ENCODE assay signal across 10 mouse cellular contexts in genomic region chr7:98415550-98415949, GRCm38 (mm10). TPM values are rescaled to one million over a fixed set of nuclear protein-coding genes. Genes with fewer than 3 reads are reported as not detected.
A peak's percentile ranks its signal among the peaks of the same experiment; 100 is the strongest.
DNase-seq lines count a peak whose midpoint lies in the region; ATAC-seq and TF ChIP-seq lines count a peak whose summit lies in the region.
"Had no signal": no experiment of that assay in that cellular context is flagged by ENCODE, and none has a peak within 500 bp of the region (broad histone marks: within the 10 kb centered on the region; RNA-seq: fewer than 3 reads in every experiment).

No protein-coding gene starts in this region.

- intact Hi-C loops in left cerebral cortex, postnatal 4 days (cut with DNase I) = no loop called here

- H3K27me3 ChIP-seq in CH12.LX (replicated peaks) = no peaks in the 10 kb centered on the region
- H3K27me3 ChIP-seq in liver, embryonic 16.5 days (ENCODE audit: control insufficient read depth, insufficient read depth, low read depth, low read length) = no peaks in the 10 kb centered on the region
- no peaks in the 10 kb centered on the region for H3K27me3 ChIP-seq in kidney, adult 2 months (replicated peaks; ENCODE audit: control insufficient read depth, insufficient read depth, low read length)

- ATAC-seq in liver, embryonic 16.5 days (ENCODE audit: low read depth) = 0 out of 2 replicates have a peak, but pooled peaks have one; percentile 13
- ATAC-seq: forebrain, embryonic 16.5 days had no signal

- peak; percentile 33 for DNase-seq in 416B (ENCODE audit: low read depth)
- peak; percentile 64 for DNase-seq in CH12.LX (ENCODE audit: extremely low read depth)
- peak; percentile 38 for DNase-seq in forelimb bud, embryonic 11.5 days (ENCODE audit: low read depth, low spot score)
- no peak for DNase-seq in kidney, adult 2 months
- no peak for DNase-seq in left cerebral cortex, postnatal 4 days
- DNase-seq in ovary, postnatal 14 days (ENCODE audit: low spot score) = no peak
- DNase-seq: thymus, adult 18-20 months had no signal

- in situ Hi-C loops in CH12.LX (cut with MboI; ENCODE audit: low pct_ligation_motif_present, low pct_unique_long_range_greater_than_20kb, low sequenced_read_pairs) = no loop called here

- TF ChIP-seq RAD21 in CH12.LX (IDR thresholded peaks at IDR 0.05; ENCODE audit: low read depth, low read length) = no peak

- 7% methylated on average over 3 of the region's 3 CpGs for WGBS in liver, embryonic 16.5 days (ENCODE audit: insufficient replicate concordance)
- WGBS in kidney, adult 2 months = 58% methylated on average over 3 of the region's 3 CpGs

- peak; percentile 52 for TF ChIP-seq EP300 in CH12.LX (IDR thresholded peaks at IDR 0.05; ENCODE audit: low read length)

- H3K36me3 ChIP-seq in CH12.LX (replicated peaks in 1 of 2; ENCODE audit: control insufficient read depth in 1 of 2, insufficient read depth in 1 of 2, low read length in 1 of 2) = no peaks in the 10 kb centered on the region
- no peaks in the 10 kb centered on the region for H3K36me3 ChIP-seq in liver, embryonic 16.5 days (ENCODE audit: control insufficient read depth, insufficient read depth)
- H3K36me3 ChIP-seq in kidney, adult 2 months (ENCODE audit: control insufficient read depth, insufficient read depth, low read length) = no peaks in the 10 kb centered on the region

- dilution Hi-C loops in CH12.LX (cut with MboI; ENCODE audit: extremely low pct_ligation_motif_present, extremely low pct_unique_long_range_greater_than_20kb, low sequenced_read_pairs) = no loop called here

- no peaks in the 10 kb centered on the region for H3K79me2 ChIP-seq in CH12.LX (replicated peaks; ENCODE audit: control insufficient read depth, extremely low read depth, insufficient read depth, poor library complexity, severe bottlenecking)

- no peak overlapping the region for H3K27ac ChIP-seq in CH12.LX (ENCODE audit: insufficient read depth, low read depth)
- H3K27ac ChIP-seq in liver, embryonic 16.5 days (ENCODE audit: low read length) = no peak overlapping the region
- no peak overlapping the region for H3K27ac ChIP-seq in kidney, adult 2 months (ENCODE audit: insufficient read depth, low read depth, low read length)

- H3K4me1 ChIP-seq in CH12.LX (ENCODE audit: control insufficient read depth in 1 of 2, insufficient read depth in 2 of 2) = peaks cover 10 to 27% of the 10 kb centered on the region in 2 experiments; a peak in 3 of 4 replicates
- no peaks in the 10 kb centered on the region; the same call in 1 of the 2 replicates for H3K4me1 ChIP-seq in liver, embryonic 16.5 days (ENCODE audit: control insufficient read depth, low read depth, low read length)
- peaks cover 4% of the 10 kb centered on the region; the same call in 1 of the 2 replicates for H3K4me1 ChIP-seq in kidney, adult 2 months (ENCODE audit: control insufficient read depth, insufficient read depth, low read length)

- no peaks in the 10 kb centered on the region for H3K9me3 ChIP-seq in CH12.LX (replicated peaks; ENCODE audit: low read length)
- H3K9me3 ChIP-seq in liver, embryonic 16.5 days (replicated peaks; ENCODE audit: control insufficient read depth, low read length) = no peaks in the 10 kb centered on the region

- H3K4me3 ChIP-seq in CH12.LX (replicated peaks in 1 of 3; ENCODE audit: low read depth in 2 of 3, low read length in 2 of 3, poor library complexity in 1 of 3) = no peak overlapping the region
- no peak overlapping the region for H3K4me3 ChIP-seq in liver, embryonic 16.5 days (ENCODE audit: low read depth, low read length)
- no peak overlapping the region for H3K4me3 ChIP-seq in kidney, adult 2 months (ENCODE audit: insufficient read depth, low read depth, low read length)

- no peak overlapping the region for H3K9ac ChIP-seq in CH12.LX (ENCODE audit: insufficient read depth, low read depth)
- H3K9ac ChIP-seq in liver, embryonic 16.5 days (ENCODE audit: low read depth, low read length) = no peak overlapping the region

- no peak for TF ChIP-seq POLR2A in CH12.LX (IDR thresholded peaks at IDR 0.05; ENCODE audit: low read depth, low read length)
- TF ChIP-seq POLR2A in kidney, adult 2 months (IDR thresholded peaks at IDR 0.05; ENCODE audit: low read depth, low read length) = no peak

- no peak for TF ChIP-seq CTCF in CH12.LX (conservative IDR thresholded peaks at IDR 0.05 in 1 of 2, IDR thresholded peaks at IDR 0.05 in 1 of 2; ENCODE audit: low read depth in 2 of 2, low read length in 2 of 2)
- no peak for TF ChIP-seq CTCF in kidney, adult 2 months (conservative IDR thresholded peaks at IDR 0.05; ENCODE audit: insufficient read depth, insufficient read length, low read depth, low read length)

- H3K4me2 ChIP-seq in CH12.LX (ENCODE audit: insufficient read depth, low read depth, poor library complexity, severe bottlenecking) = no peak overlapping the region
- H3K4me2 ChIP-seq in liver, embryonic 16.5 days (ENCODE audit: low read depth, low read length) = no peak overlapping the region

TF ChIP-seq in CH12.LX, 34 proteins besides CTCF, POLR2A, EP300 and RAD21:
- no peak for TF ChIP-seq CHD2 (IDR thresholded peaks at IDR 0.05; ENCODE audit: low read length)
- TF ChIP-seq MAX (IDR thresholded peaks at IDR 0.05; ENCODE audit: low read length) = peak; percentile 83
- no peak for TF ChIP-seq MYC (IDR thresholded peaks at IDR 0.05; ENCODE audit: low read depth, low read length)
- peak; percentile 27; the same call in 1 of the 2 replicates for TF ChIP-seq BHLHE40 (IDR thresholded peaks at IDR 0.05; ENCODE audit: low read depth, low read length)
- no peak for TF ChIP-seq UBTF (IDR thresholded peaks at IDR 0.05; ENCODE audit: low read depth, low read length)
- peak; percentile 64 for TF ChIP-seq ELF1 (IDR thresholded peaks at IDR 0.05; ENCODE audit: low read depth, low read length)
- peak; percentile 60 for TF ChIP-seq IRF4 (IDR thresholded peaks at IDR 0.05; ENCODE audit: low read depth, low read length)
- no peak for TF ChIP-seq ZKSCAN1 (IDR thresholded peaks at IDR 0.05; ENCODE audit: borderline replicate concordance, low read depth, low read length)
- no peak for TF ChIP-seq POLR2AphosphoS2 (IDR thresholded peaks at IDR 0.05; ENCODE audit: low read depth, low read length)
- TF ChIP-seq PAX5 (IDR thresholded peaks at IDR 0.05; ENCODE audit: low read length) = no peak
- TF ChIP-seq NELFE (IDR thresholded peaks at IDR 0.05; ENCODE audit: low read depth, low read length) = no peak
- no peak for TF ChIP-seq SMC3 (IDR thresholded peaks at IDR 0.05; ENCODE audit: low read depth, low read length)
- no peak for TF ChIP-seq RCOR1 (conservative IDR thresholded peaks at IDR 0.05; ENCODE audit: low read depth, low read length)
- no peak for TF ChIP-seq MAFK (IDR thresholded peaks at IDR 0.05; ENCODE audit: insufficient replicate concordance, low read length)
- TF ChIP-seq TBP (conservative IDR thresholded peaks at IDR 0.05; ENCODE audit: low read depth, low read length) = no peak
- TF ChIP-seq CHD1 (IDR thresholded peaks at IDR 0.05; ENCODE audit: low read depth, low read length) = no peak
- TF ChIP-seq KAT2A (IDR thresholded peaks at IDR 0.05; ENCODE audit: insufficient replicate concordance, low read length) = no peak
- no peak for TF ChIP-seq ETS1 (conservative IDR thresholded peaks at IDR 0.05; ENCODE audit: low read depth, low read length)
- TF ChIP-seq MEF2A (IDR thresholded peaks at IDR 0.05; ENCODE audit: borderline replicate concordance, low read depth, low read length) = no peak
- TF ChIP-seq SIN3A (IDR thresholded peaks at IDR 0.05; ENCODE audit: low read length) = no peak
- no peak for TF ChIP-seq TCF12 (IDR thresholded peaks at IDR 0.05; ENCODE audit: low read depth, low read length)
- no peak for TF ChIP-seq JUND (conservative IDR thresholded peaks at IDR 0.05; ENCODE audit: low read depth, low read length)
- TF ChIP-seq HCFC1 (IDR thresholded peaks at IDR 0.05; ENCODE audit: low read depth, low read length) = no peak
- no peak for TF ChIP-seq ZNF384 (IDR thresholded peaks at IDR 0.05; ENCODE audit: low read depth, low read length)
- no peak for TF ChIP-seq E2F4 (IDR thresholded peaks at IDR 0.05; ENCODE audit: insufficient replicate concordance, low read depth, low read length)
- no peak for TF ChIP-seq JUN (IDR thresholded peaks at IDR 0.05; ENCODE audit: insufficient read depth, low read depth, low read length)
- TF ChIP-seq USF1 (IDR thresholded peaks at IDR 0.05; ENCODE audit: low read depth, low read length) = no peak
- no peak for TF ChIP-seq MAZ (IDR thresholded peaks at IDR 0.05; ENCODE audit: low read depth, low read length)
- TF ChIP-seq MXI1 (IDR thresholded peaks at IDR 0.05; ENCODE audit: low read depth, low read length) = no peak
- no peak for TF ChIP-seq GABPA (IDR thresholded peaks at IDR 0.05; ENCODE audit: insufficient replicate concordance, low read depth, low read length)

RNA-seq across cellular contexts. Expression of gene Gucy2d, which starts 24.7 kb away (rescaled TPM):
- not detected in 2 replicates for total RNA-seq in CH12.LX (2012; rRNA removed)
- total RNA-seq in CH12.LX (2014; rRNA removed) = not detected in 2 replicates
- polyA plus RNA-seq in CH12.LX (2012; ENCODE audit: insufficient read length, low read depth) = not detected in 2 replicates
- not detected in 2 replicates for polyA plus RNA-seq in liver, embryonic 16.5 days (2015; fragmentation: Nextera tagmentation; extraction: Ambion mirVana)
- not detected in 2 replicates for polyA plus RNA-seq in kidney, adult 2 months (2012; rRNA removed)
- total RNA-seq in left cerebral cortex, postnatal 4 days (2021) = under 1 TPM in 1 of 2 experiments, not detected in 1; 0.24 TPM
- total RNA-seq: layer of hippocampus, postnatal 25 days had no signal
- polyA plus RNA-seq: forebrain, embryonic 16.5 days had no signal

RNA-seq across cellular contexts. Expression of gene Tsku, which starts 54.4 kb away (rescaled TPM):
- total RNA-seq in CH12.LX (2012; rRNA removed) (2.1 and 3.9 TPM in 2 replicates), CH12.LX (2014; rRNA removed) (1.1 and 1.4 TPM in 2 replicates)
- 3.0 and 3.9 TPM in 2 replicates for polyA plus RNA-seq in CH12.LX (2012; ENCODE audit: insufficient read length, low read depth)
- 1.9 and 2.4 TPM in 2 replicates for polyA plus RNA-seq in liver, embryonic 16.5 days (2015; fragmentation: Nextera tagmentation; extraction: Ambion mirVana)
- polyA plus RNA-seq in kidney, adult 2 months (2012; rRNA removed) = 9.5 and 13.1 TPM in 2 replicates
- 10 to 100 TPM; 11.5 TPM for total RNA-seq in left cerebral cortex, postnatal 4 days (2021)

Comparison
In these comparisons a context has a peak if more than half of its experiments do, and no peak if none do; other contexts are left out.
1. DNase-seq: peak in 416B (single experiment), CH12.LX (single experiment) and forelimb bud, embryonic 11.5 days (single experiment); none in kidney, adult 2 months (single experiment), left cerebral cortex, postnatal 4 days (single experiment) and ovary, postnatal 14 days (single experiment).